Mouse (Mus musculus) bone marrow macrophage, adult 2 months (primary cell): ENCODE data around the gene Zfp987.
"Not testable (repeated sequence)": the region's sequence is repeated elsewhere in the genome, so short reads cannot be mapped to it uniquely, and the experiment has no call there.

Experiments
- CTCF ChIP-seq: IDR thresholded peaks from 2 replicates; pipeline ENCODE4 v1.5.1; 2012; ENCODE audit warnings: low read depth, mild to moderate bottlenecking, low read length, moderate library complexity
- POLR2A ChIP-seq: IDR thresholded peaks from 2 replicates; pipeline ENCODE4 v1.6.1; 2012; ENCODE audit warnings: mild to moderate bottlenecking, low read depth, low read length, borderline replicate concordance

DNA sequence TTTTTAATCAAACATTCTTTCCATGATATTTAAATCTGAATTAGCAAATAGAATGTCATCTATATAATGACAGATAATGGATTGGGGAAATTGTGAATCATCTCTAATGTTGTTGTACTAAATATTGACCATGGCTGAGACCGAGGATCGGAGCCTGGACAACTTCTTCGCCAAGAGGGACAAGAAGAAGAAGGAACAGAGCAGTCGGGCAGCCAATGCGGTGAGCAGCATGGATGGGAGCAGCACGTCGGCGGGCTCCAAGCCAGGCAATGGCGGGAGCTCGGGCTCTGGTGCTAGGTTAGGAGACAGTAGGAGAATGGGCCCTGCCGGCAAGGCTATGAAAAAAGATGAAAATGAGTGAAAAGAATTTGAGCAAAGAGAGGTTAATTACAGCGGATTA, 38.5 kb upstream of the Zfp987 start:
- TF ChIP-seq CTCF, POLR2A: not testable (repeated sequence)
